Mouse (Mus musculus): ENCODE measurements around the gene Wipf1. TPM values are rescaled to one million over a fixed set of nuclear protein-coding genes. Genes with fewer than 3 reads are reported as not detected.
A peak's percentile ranks its signal among the peaks of the same experiment; 100 is the strongest.

Gene Wipf1
- polyA plus RNA-seq, 2 experiments: 20.1 to 25.7 TPM

GRCm38 (mm10) chr2:73491442-73492241 is 37.9 kb downstream of the Wipf1 start:
- Histone ChIP-seq H3K4me1 (ENCODE audit: control insufficient read depth, insufficient read depth, low read length) (peaks cover 56% of the 10 kb centered on the region), H3K9ac (ENCODE audit: low read depth, low read length, severe bottlenecking) (no peak overlapping the region)

GRCm38 (mm10) chr2:73490466-73490865 is 39.1 kb downstream of the Wipf1 start:
- DNase-seq (ENCODE audit: low spot score): no peak

More at GRCm38 (mm10) chr2:73491442-73492241, 37.9 kb downstream of the Wipf1 start:
- no peak overlapping the region for H3K4me2 ChIP-seq (replicated peaks; ENCODE audit: low read depth, low read length, severe bottlenecking)
- 48% methylated on average over 9 of the region's 9 CpGs for WGBS
- no peak overlapping the region; the same call in 1 of the 2 replicates for H3K27ac ChIP-seq (replicated peaks; ENCODE audit: low read depth, low read length)
- no peak overlapping the region for H3K4me3 ChIP-seq (replicated peaks; ENCODE audit: low read length)
- H3K27me3 ChIP-seq (ENCODE audit: control insufficient read depth, insufficient read depth, low read length): no peaks in the 10 kb centered on the region
- no peaks in the 10 kb centered on the region for H3K9me3 ChIP-seq (ENCODE audit: control insufficient read depth, low read length)
- ATAC-seq (ENCODE audit: low FRiP score, low read depth) (no peak), DNase-seq (ENCODE audit: low spot score) (no peak)
- no peaks in the 10 kb centered on the region; the same call in 1 of the 2 replicates for H3K36me3 ChIP-seq (ENCODE audit: control insufficient read depth, insufficient read depth, low read length)
- no peak for TF ChIP-seq POLR2A (IDR thresholded peaks at IDR 0.05; ENCODE audit: borderline replicate concordance, extremely low read depth, insufficient read depth, insufficient read length)

GRCm38 (mm10) chr2:73486120-73486601 is 43.4 kb downstream of the Wipf1 start:
- ATAC-seq (ENCODE audit: low FRiP score, low read depth) (peak; percentile 27; the same call in 1 of the 2 replicates), DNase-seq (ENCODE audit: low spot score) (peak; percentile 75)
- peaks cover 71% of the 10 kb centered on the region for H3K4me1 ChIP-seq (ENCODE audit: control insufficient read depth, insufficient read depth, low read length)
- TF ChIP-seq POLR2A (IDR thresholded peaks at IDR 0.05; ENCODE audit: borderline replicate concordance, extremely low read depth, insufficient read depth, insufficient read length): no peak
- H3K9ac ChIP-seq (ENCODE audit: low read depth, low read length, severe bottlenecking): no peak overlapping the region
- H3K27me3 ChIP-seq (ENCODE audit: control insufficient read depth, insufficient read depth, low read length): no peaks in the 10 kb centered on the region
- H3K27ac ChIP-seq (replicated peaks; ENCODE audit: low read depth, low read length): peak overlapping the region; percentile 91
- H3K36me3 ChIP-seq (ENCODE audit: control insufficient read depth, insufficient read depth, low read length): no peaks in the 10 kb centered on the region; the same call in none of the 2 replicates
- WGBS: 32% methylated on average over 8 of the region's 8 CpGs
- no peaks in the 10 kb centered on the region for H3K9me3 ChIP-seq (ENCODE audit: control insufficient read depth, low read length)
- no peak overlapping the region for H3K4me3 ChIP-seq (replicated peaks; ENCODE audit: low read length)
- peak overlapping the region; percentile 46 for H3K4me2 ChIP-seq (replicated peaks; ENCODE audit: low read depth, low read length, severe bottlenecking)

More at GRCm38 (mm10) chr2:73490466-73490865, 39.1 kb downstream of the Wipf1 start:
- H3K27me3 ChIP-seq (ENCODE audit: control insufficient read depth, insufficient read depth, low read length): no peaks in the 10 kb centered on the region
- H3K9ac ChIP-seq (ENCODE audit: low read depth, low read length, severe bottlenecking): no peak overlapping the region
- H3K4me2 ChIP-seq (replicated peaks; ENCODE audit: low read depth, low read length, severe bottlenecking): no peak overlapping the region
- H3K4me3 ChIP-seq (replicated peaks; ENCODE audit: low read length): no peak overlapping the region
- 81% methylated on average over 1 of the region's 1 CpGs for WGBS
- H3K9me3 ChIP-seq (ENCODE audit: control insufficient read depth, low read length): no peaks in the 10 kb centered on the region
- 0 out of 2 replicates have a peak overlapping the region, but pooled peaks have one; percentile 28 for H3K27ac ChIP-seq (replicated peaks; ENCODE audit: low read depth, low read length)
- peaks cover 55% of the 10 kb centered on the region for H3K4me1 ChIP-seq (ENCODE audit: control insufficient read depth, insufficient read depth, low read length)
- no peak for TF ChIP-seq POLR2A (IDR thresholded peaks at IDR 0.05; ENCODE audit: borderline replicate concordance, extremely low read depth, insufficient read depth, insufficient read length)
- H3K36me3 ChIP-seq (ENCODE audit: control insufficient read depth, insufficient read depth, low read length): no peaks in the 10 kb centered on the region; the same call in 1 of the 2 replicates
- ATAC-seq (ENCODE audit: low FRiP score, low read depth): no peak

GRCm38 (mm10) chr2:73485236-73486119 is 44.1 kb downstream of the Wipf1 start:
- Histone ChIP-seq H3K4me3 (replicated peaks; ENCODE audit: low read length) (peak overlapping the region; percentile 27), H3K4me2 (replicated peaks; ENCODE audit: low read depth, low read length, severe bottlenecking) (peak overlapping the region; percentile 46), H3K27ac (replicated peaks; ENCODE audit: low read depth, low read length) (peak overlapping the region; percentile 91), H3K36me3 (ENCODE audit: control insufficient read depth, insufficient read depth, low read length) (no peaks in the 10 kb centered on the region; the same call in none of the 2 replicates), H3K4me1 (ENCODE audit: control insufficient read depth, insufficient read depth, low read length) (peaks cover 64% of the 10 kb centered on the region), H3K27me3 (ENCODE audit: control insufficient read depth, insufficient read depth, low read length) (no peaks in the 10 kb centered on the region), H3K9ac (ENCODE audit: low read depth, low read length, severe bottlenecking) (peak overlapping the region; percentile 28; the same call in 1 of the 2 replicates), H3K9me3 (ENCODE audit: control insufficient read depth, low read length) (no peaks in the 10 kb centered on the region)
- WGBS: 37% methylated on average over 26 of the region's 26 CpGs
- ATAC-seq (ENCODE audit: low FRiP score, low read depth) (peak; percentile 69), DNase-seq (ENCODE audit: low spot score) (peak; percentile 88)
- no peak for TF ChIP-seq POLR2A (IDR thresholded peaks at IDR 0.05; ENCODE audit: borderline replicate concordance, extremely low read depth, insufficient read depth, insufficient read length)

Measured in limb, embryonic 14.5 days (tissue).